19 mouse cellular contexts compared by ENCODE assay signal in the genomic region with DNA sequence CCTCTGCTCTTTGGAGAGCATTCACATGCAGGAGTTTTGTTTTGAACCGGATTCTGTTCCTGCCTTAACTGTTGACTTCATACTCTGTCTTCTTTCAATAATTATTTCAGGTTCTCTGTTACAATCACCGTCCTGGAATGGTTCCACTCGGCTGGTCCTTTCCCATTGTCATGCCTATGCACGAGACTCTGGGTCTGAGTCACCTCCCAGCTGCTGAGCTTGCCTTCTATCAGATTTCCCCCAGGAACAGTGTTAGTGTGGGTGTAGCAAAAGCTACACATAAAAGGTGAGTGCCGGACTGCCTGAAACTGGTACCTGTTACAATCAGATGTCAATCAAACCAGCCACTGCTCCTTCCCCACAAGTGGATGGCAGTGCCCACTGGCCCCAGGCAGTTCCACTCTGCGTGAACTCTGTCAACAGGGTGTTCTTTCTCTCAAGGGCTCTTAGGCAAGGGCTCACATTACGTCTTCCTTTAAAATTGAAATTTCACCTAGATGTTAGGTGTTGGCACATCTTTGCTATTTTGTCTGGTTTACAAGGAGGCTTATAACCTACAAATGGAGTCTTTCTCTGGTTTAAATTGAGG. TPM values are rescaled to one million over a fixed set of nuclear protein-coding genes. Genes with fewer than 3 reads are reported as not detected.
A peak's percentile ranks its signal among the peaks of the same experiment; 100 is the strongest.
DNase-seq lines count a peak whose midpoint lies in the region; ATAC-seq and TF ChIP-seq lines count a peak whose summit lies in the region.
"Had no signal": no experiment of that assay in that cellular context is flagged by ENCODE, and none has a peak within 500 bp of the region (broad histone marks: within the 10 kb centered on the region; RNA-seq: fewer than 3 reads in every experiment).

No protein-coding gene starts in this region.

- intact Hi-C loops in gastrocnemius, postnatal 36 days (cut with DNase I) = no loop called here

- peaks cover 5% of the 10 kb centered on the region for H3K4me1 ChIP-seq in intestine, postnatal 0 days (replicated peaks; ENCODE audit: control insufficient read depth, insufficient read depth, low read length)
- H3K4me1 ChIP-seq in intestine, embryonic 15.5 days (replicated peaks) = peaks cover 5% of the 10 kb centered on the region; the same call in 1 of the 2 replicates
- no peaks in the 10 kb centered on the region for H3K4me1 ChIP-seq in lung, postnatal 0 days (ENCODE audit: insufficient read depth, low read depth, low read length)

- no peak for TF ChIP-seq EP300 in lung, postnatal 0 days (IDR thresholded peaks at IDR 0.05)

- TF ChIP-seq CTCF in intestine, postnatal 0 days (IDR thresholded peaks at IDR 0.05; ENCODE audit: low read depth) = no peak
- no peak for TF ChIP-seq CTCF in lung, postnatal 0 days (IDR thresholded peaks at IDR 0.05)
- TF ChIP-seq CTCF in C2C12 (IDR thresholded peaks at IDR 0.05; ENCODE audit: control insufficient read depth, insufficient read depth, insufficient read length) (no peak), Patski (IDR thresholded peaks at IDR 0.05) (no peak)

- H3K4me2 ChIP-seq in intestine, postnatal 0 days (replicated peaks; ENCODE audit: low read depth) = no peak overlapping the region
- H3K4me2 ChIP-seq in intestine, embryonic 15.5 days (replicated peaks) = no peak overlapping the region
- no peak overlapping the region for H3K4me2 ChIP-seq in lung, postnatal 0 days (replicated peaks; ENCODE audit: low read depth, low read length)
- H3K4me2 ChIP-seq: heart, embryonic 11.5 days; liver, embryonic 11.5 days; midbrain, embryonic 15.5 days had no signal

- no peaks in the 10 kb centered on the region for H3K27me3 ChIP-seq in intestine, postnatal 0 days (replicated peaks; ENCODE audit: control insufficient read depth, insufficient read depth, low read length)
- no peaks in the 10 kb centered on the region for H3K27me3 ChIP-seq in intestine, embryonic 15.5 days (replicated peaks)
- no peaks in the 10 kb centered on the region for H3K27me3 ChIP-seq in lung, postnatal 0 days (replicated peaks; ENCODE audit: insufficient read depth, low read length)
- H3K27me3 ChIP-seq in C2C12 (ENCODE audit: control insufficient read depth, insufficient read depth, insufficient read length) = no peaks in the 10 kb centered on the region
- no peaks in the 10 kb centered on the region for H3K27me3 ChIP-seq in Patski
- H3K27me3 ChIP-seq: midbrain, embryonic 15.5 days had no signal

- DNase-seq in lung, postnatal 0 days (ENCODE audit: low spot score) = peak; percentile 68
- DNase-seq in lung, postnatal 10 days = no peak
- no peak for DNase-seq in Patski (ENCODE audit: low read depth, low spot score)
- no peak for DNase-seq in gastrocnemius, postnatal 36 days
- no peak for DNase-seq in left cerebral cortex, adult 11 months (ENCODE audit: low spot score)
- DNase-seq: adrenal gland, adult 2 months; B cell, adult 2 months; forebrain, postnatal 0 days; heart, postnatal 10 days; retina, postnatal 1 day; thymus, postnatal 14 days had no signal

- WGBS in intestine, postnatal 0 days = 86% methylated on average over 7 of the region's 7 CpGs
- 83% methylated on average over 7 of the region's 7 CpGs for WGBS in intestine, embryonic 15.5 days
- WGBS in lung, postnatal 0 days = 73% methylated on average over 7 of the region's 7 CpGs

- POLR2A ChIA-PET in Patski (lab: Charles Lee) = interaction anchor here (1.2 kb wide), 1 partner anchor 13 kb away, joined by 3 read pairs; no protein-coding TSS in a partner anchor

- H3K9me3 ChIP-seq in intestine, postnatal 0 days (ENCODE audit: control insufficient read depth) = no peaks in the 10 kb centered on the region
- H3K9me3 ChIP-seq in intestine, embryonic 15.5 days = no peaks in the 10 kb centered on the region
- no peaks in the 10 kb centered on the region for H3K9me3 ChIP-seq in lung, postnatal 0 days (ENCODE audit: low read length)
- H3K9me3 ChIP-seq: midbrain, embryonic 15.5 days had no signal

- in situ Hi-C loops in Patski (cut with MboI; ENCODE audit: low pct_unique_long_range_greater_than_20kb) = no loop called here

- no peak overlapping the region for H3K27ac ChIP-seq in intestine, postnatal 0 days (ENCODE audit: low read depth, low read length)
- H3K27ac ChIP-seq in intestine, embryonic 15.5 days = no peak overlapping the region
- no peak overlapping the region for H3K27ac ChIP-seq in lung, postnatal 0 days (ENCODE audit: low read length)
- H3K27ac ChIP-seq: midbrain, embryonic 15.5 days had no signal

- no peaks in the 10 kb centered on the region for H3K36me3 ChIP-seq in intestine, postnatal 0 days (ENCODE audit: control insufficient read depth, insufficient read depth)
- no peaks in the 10 kb centered on the region for H3K36me3 ChIP-seq in intestine, embryonic 15.5 days
- no peaks in the 10 kb centered on the region for H3K36me3 ChIP-seq in lung, postnatal 0 days (ENCODE audit: insufficient read depth, low read length)
- no peaks in the 10 kb centered on the region for H3K36me3 ChIP-seq in C2C12 (ENCODE audit: control insufficient read depth, insufficient read depth)
- H3K36me3 ChIP-seq: midbrain, embryonic 15.5 days had no signal

- CTCF ChIA-PET in Patski (lab: Charles Lee) = no interaction called here

- H3K79me2 ChIP-seq in C2C12 (ENCODE audit: control insufficient read depth, insufficient read depth) = no peaks in the 10 kb centered on the region

- ATAC-seq in intestine, postnatal 0 days = no peak
- ATAC-seq in intestine, embryonic 15.5 days = no peak
- peak; percentile 80 for ATAC-seq in lung, postnatal 0 days
- peak; percentile 37 for ATAC-seq in Patski
- ATAC-seq: forebrain, postnatal 0 days; midbrain, embryonic 15.5 days had no signal

- H3K79me3 ChIP-seq in C2C12 (ENCODE audit: low read depth) = no peaks in the 10 kb centered on the region

- H3K9ac ChIP-seq in intestine, postnatal 0 days (ENCODE audit: low read depth, low read length) = 0 out of 2 replicates have a peak overlapping the region, but pooled peaks have one; percentile 7
- no peak overlapping the region for H3K9ac ChIP-seq in intestine, embryonic 15.5 days
- no peak overlapping the region for H3K9ac ChIP-seq in lung, postnatal 0 days (replicated peaks; ENCODE audit: low read depth)
- H3K9ac ChIP-seq: forebrain, postnatal 0 days; midbrain, embryonic 15.5 days had no signal

- no peak overlapping the region for H3ac ChIP-seq in C2C12 (ENCODE audit: control insufficient read depth, insufficient read length, low read depth)

- no peak overlapping the region for H3K4me3 ChIP-seq in intestine, postnatal 0 days (ENCODE audit: low read depth, low read length)
- H3K4me3 ChIP-seq in intestine, embryonic 15.5 days (replicated peaks) = no peak overlapping the region
- no peak overlapping the region for H3K4me3 ChIP-seq in lung, postnatal 0 days (ENCODE audit: low read depth, low read length)
- H3K4me3 ChIP-seq in C2C12 (ENCODE audit: insufficient read depth, poor library complexity, severe bottlenecking) = no peak overlapping the region
- H3K4me3 ChIP-seq: erythroblast, embryonic 14.5 days; megakaryocyte, embryonic 14.5 days; midbrain, embryonic 15.5 days had no signal

TF ChIP-seq in C2C12, 6 proteins besides CTCF, POLR2A, EP300 and RAD21:
- TF ChIP-seq FOSL1 (IDR thresholded peaks at IDR 0.05; ENCODE audit: insufficient read depth, low read length, poor library complexity, severe bottlenecking) (peak; percentile 28), MYOD1 (IDR thresholded peaks at IDR 0.05; ENCODE audit: control insufficient read depth, insufficient read length, low read depth) (peak; percentile 68), MYOG (IDR thresholded peaks at IDR 0.05; ENCODE audit: control insufficient read depth, extremely low read depth, insufficient read length) (no peak), CEBPB (IDR thresholded peaks at IDR 0.05; ENCODE audit: low read depth) (no peak)

RNA-seq across cellular contexts. Expression of a gene that starts 13.9 kb away (rescaled TPM):
- polyA plus RNA-seq in intestine, postnatal 0 days (2015; fragmentation: Nextera tagmentation; extraction: Ambion mirVana) = 4.0 and 4.9 TPM in 2 replicates
- 5.5 and 6.7 TPM in 2 replicates for polyA plus RNA-seq in intestine, embryonic 15.5 days (2015; fragmentation: Nextera tagmentation; extraction: Ambion mirVana)
- polyA plus RNA-seq in lung, postnatal 0 days (2015; fragmentation: Nextera tagmentation; extraction: Ambion mirVana) = 1.8 and 2.2 TPM in 2 replicates
- polyA plus RNA-seq in C2C12 (2012; fragmentation: generic; extraction: Trizol) = 0.47 TPM
- polyA plus RNA-seq in Patski (2021) = 13.7 TPM
- 1 to 10 TPM; 2.3 TPM for total RNA-seq in gastrocnemius, postnatal 36 days (2021)
- polyA plus RNA-seq: erythroblast, embryonic 14.5 days had no signal

Comparison
In these comparisons a context has a peak if more than half of its experiments do, and no peak if none do; other contexts are left out.
1. ATAC-seq: peak in lung, postnatal 0 days (single experiment) and Patski (single experiment); none in intestine, postnatal 0 days (single experiment) and intestine, embryonic 15.5 days (single experiment).